Mouse (Mus musculus) heart, embryonic 13.5 days (tissue): ENCODE measurements around the gene Trp73. TPM values are rescaled to one million over a fixed set of nuclear protein-coding genes. Genes with fewer than 3 reads are reported as not detected.

Experiments
- ATAC-seq: fragments of 200-750 bp; cut with Nextera tagmentation; 2 replicates; pipeline ENCODE4 v1.8.0; 2017; ENCODE audit warnings: moderate TSS enrichment; ENCODE audit not compliant: insufficient number of reproducible peaks, low FRiP score, low TSS enrichment; ENCODE audit errors: extremely low read depth
- H3K27ac ChIP-seq: fragments of 300-500 bp; sonication (generic); replicated peaks from 2 replicates; pipeline ENCODE4 v1.5.1; 2015; ENCODE audit warnings: moderate library complexity, mild to moderate bottlenecking, inconsistent platforms
- H3K27me3 ChIP-seq: fragments of 300-500 bp; sonication (generic); replicated peaks from 2 replicates; pipeline ENCODE4 v1.6.1; 2015; ENCODE audit warnings: mild to moderate bottlenecking, inconsistent platforms
- H3K36me3 ChIP-seq: fragments of 300-500 bp; sonication (generic); 2 replicates; pipeline ENCODE4 v1.6.1; 2015; ENCODE audit warnings: mild to moderate bottlenecking, inconsistent platforms
- H3K4me1 ChIP-seq: fragments of 300-500 bp; sonication (generic); 2 replicates; pipeline ENCODE4 v1.6.1; 2015; ENCODE audit warnings: inconsistent platforms
- H3K4me2 ChIP-seq: fragments of 300-500 bp; sonication (generic); 2 replicates; pipeline ENCODE4 v1.6.1; 2015; ENCODE audit warnings: inconsistent platforms, mild to moderate bottlenecking, moderate library complexity
- H3K4me3 ChIP-seq: fragments of 300-500 bp; sonication (generic); 2 replicates; pipeline ENCODE4 v1.5.1; 2015; ENCODE audit warnings: moderate library complexity, mild to moderate bottlenecking, inconsistent platforms
- H3K9ac ChIP-seq: fragments of 300-500 bp; sonication (generic); 2 replicates; pipeline ENCODE4 v1.6.1; 2015; ENCODE audit warnings: inconsistent platforms, mild to moderate bottlenecking, moderate library complexity
- H3K9me3 ChIP-seq: fragments of 300-500 bp; sonication (generic); 2 replicates; pipeline ENCODE4 v1.6.1; 2016; ENCODE audit warnings: inconsistent platforms
- WGBS: fragments of 180-500 bp; shearing (Covaris S2); methylation state at CpG from one replicate; pipeline ENCODE4 v1.1.7; 2015; ENCODE audit warnings: mixed read lengths; 5-methylcytosine and 5-hydroxymethylcytosine counted together
- polyA plus RNA-seq: library from polyadenylated mRNA; unstranded; fragments of >200 nt; fragmentation: Nextera tagmentation; extraction: Ambion mirVana; gene quantifications from 2 replicates; pipeline ENCODE4 v1.2.1, GENCODE M21; 2015

Trp73 gene
- polyA plus RNA-seq, 1 experiment from 2014 or later = 0.07 TPM

GRCm38 (mm10) chr4:154099361-154099760 lies 40.6 kb downstream of the Trp73 start:
- H3K4me3 ChIP-seq = no peak overlapping the region
- no peak overlapping the region for H3K4me2 ChIP-seq
- no peak for ATAC-seq
- no peaks in the 10 kb centered on the region for H3K36me3 ChIP-seq
- H3K27ac ChIP-seq = no peak overlapping the region
- no peaks in the 10 kb centered on the region for H3K4me1 ChIP-seq
- peaks cover 100% of the 10 kb centered on the region for H3K27me3 ChIP-seq
- no peaks in the 10 kb centered on the region for H3K9me3 ChIP-seq
- WGBS = 33% methylated on average over 7 of the region's 7 CpGs
- H3K9ac ChIP-seq = no peak overlapping the region

GRCm38 (mm10) chr4:154096111-154096510 lies 43.9 kb downstream of the Trp73 start:
- Histone ChIP-seq H3K4me2 (no peak overlapping the region), H3K4me1 (no peaks in the 10 kb centered on the region), H3K27ac (no peak overlapping the region), H3K4me3 (no peak overlapping the region), H3K9me3 (no peaks in the 10 kb centered on the region), H3K36me3 (no peaks in the 10 kb centered on the region), H3K27me3 (peaks cover 99% of the 10 kb centered on the region), H3K9ac (no peak overlapping the region)
- no peak for ATAC-seq
- 26% methylated on average over 6 of the region's 6 CpGs for WGBS

GRCm38 (mm10) chr4:154093210-154093609 lies 46.8 kb downstream of the Trp73 start:
- no peak overlapping the region for H3K9ac ChIP-seq
- no peaks in the 10 kb centered on the region for H3K36me3 ChIP-seq
- H3K4me3 ChIP-seq = no peak overlapping the region
- no peaks in the 10 kb centered on the region for H3K4me1 ChIP-seq
- no peaks in the 10 kb centered on the region for H3K9me3 ChIP-seq
- H3K4me2 ChIP-seq = no peak overlapping the region
- no peak for ATAC-seq
- no peak overlapping the region for H3K27ac ChIP-seq
- 12% methylated on average over 9 of the region's 9 CpGs for WGBS
- H3K27me3 ChIP-seq = peaks cover 99% of the 10 kb centered on the region

GRCm38 (mm10) chr4:154091356-154091755 lies 48.7 kb downstream of the Trp73 start:
- Histone ChIP-seq H3K4me2 (no peak overlapping the region), H3K27me3 (peaks cover 99% of the 10 kb centered on the region), H3K9me3 (no peaks in the 10 kb centered on the region), H3K4me3 (no peak overlapping the region), H3K27ac (no peak overlapping the region), H3K9ac (no peak overlapping the region), H3K4me1 (no peaks in the 10 kb centered on the region), H3K36me3 (no peaks in the 10 kb centered on the region)
- WGBS = 69% methylated on average over 8 of the region's 8 CpGs
- ATAC-seq = no peak

DNA sequence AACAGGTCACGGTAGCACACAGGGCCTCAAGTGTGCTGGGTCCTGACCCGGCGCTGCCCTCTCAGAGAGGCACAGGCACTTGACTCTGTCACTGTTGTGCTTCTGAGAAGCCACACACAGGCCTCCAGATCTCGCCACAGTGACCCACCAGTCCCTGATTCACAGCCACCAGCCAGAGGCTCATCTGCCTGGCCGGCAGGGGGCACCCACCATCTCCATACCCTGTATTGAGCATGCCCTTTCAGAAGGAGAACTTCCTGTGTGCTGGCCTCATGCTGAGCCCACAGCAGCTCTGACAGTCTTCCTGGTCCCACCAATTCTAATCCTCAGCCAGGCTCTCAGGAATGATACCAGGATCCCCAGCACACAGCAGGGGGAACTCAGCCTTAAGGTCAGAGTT lies 50.8 kb downstream of the Trp73 start:
- Histone ChIP-seq H3K36me3 (no peaks in the 10 kb centered on the region), H3K4me1 (no peaks in the 10 kb centered on the region), H3K9ac (no peak overlapping the region), H3K27me3 (peaks cover 98% of the 10 kb centered on the region), H3K4me3 (no peak overlapping the region), H3K27ac (no peak overlapping the region), H3K9me3 (no peaks in the 10 kb centered on the region), H3K4me2 (no peak overlapping the region)
- WGBS = 37% methylated on average over 5 of the region's 5 CpGs
- ATAC-seq = no peak

- H3K36me3 ChIP-seq = no peaks in the 10 kb centered on the region
- H3K27me3 ChIP-seq = peaks cover 98% of the 10 kb centered on the region
- no peak overlapping the region for H3K27ac ChIP-seq
- no peak for ATAC-seq
- H3K4me3 ChIP-seq = no peak overlapping the region
- H3K9ac ChIP-seq = no peak overlapping the region
- H3K9me3 ChIP-seq = no peaks in the 10 kb centered on the region
- no peaks in the 10 kb centered on the region for H3K4me1 ChIP-seq
- H3K4me2 ChIP-seq = no peak overlapping the region
- 75% methylated on average over 8 of the region's 8 CpGs for WGBS
Measured at GRCm38 (mm10) chr4:154086436-154086835, 53.6 kb downstream of the Trp73 start.

GRCm38 (mm10) chr4:154085856-154086255 lies 54.2 kb downstream of the Trp73 start:
- Histone ChIP-seq H3K27me3 (peaks cover 98% of the 10 kb centered on the region), H3K36me3 (no peaks in the 10 kb centered on the region), H3K4me1 (no peaks in the 10 kb centered on the region), H3K4me2 (no peak overlapping the region), H3K4me3 (no peak overlapping the region), H3K9ac (no peak overlapping the region), H3K27ac (no peak overlapping the region), H3K9me3 (no peaks in the 10 kb centered on the region)
- WGBS = 57% methylated on average over 3 of the region's 3 CpGs
- ATAC-seq = no peak

- H3K4me2 ChIP-seq = no peak overlapping the region
- H3K9ac ChIP-seq = no peak overlapping the region
- H3K4me1 ChIP-seq = no peaks in the 10 kb centered on the region
- H3K27ac ChIP-seq = no peak overlapping the region
- no peaks in the 10 kb centered on the region for H3K9me3 ChIP-seq
- 0% methylated on average over 1 of the region's 1 CpGs for WGBS
- H3K36me3 ChIP-seq = no peaks in the 10 kb centered on the region
- no peak for ATAC-seq
- no peak overlapping the region for H3K4me3 ChIP-seq
- peaks cover 98% of the 10 kb centered on the region for H3K27me3 ChIP-seq
Measured at GRCm38 (mm10) chr4:154081974-154082373, 58.0 kb downstream of the Trp73 start.

GRCm38 (mm10) chr4:154081021-154081420 lies 59.0 kb downstream of the Trp73 start:
- no peak overlapping the region for H3K9ac ChIP-seq
- H3K4me3 ChIP-seq = no peak overlapping the region
- H3K9me3 ChIP-seq = no peaks in the 10 kb centered on the region
- H3K36me3 ChIP-seq = no peaks in the 10 kb centered on the region
- peaks cover 94% of the 10 kb centered on the region for H3K27me3 ChIP-seq
- H3K4me2 ChIP-seq = no peak overlapping the region; the same call in 1 of the 2 replicates
- H3K27ac ChIP-seq = no peak overlapping the region
- 6% methylated on average over 13 of the region's 13 CpGs for WGBS
- no peak for ATAC-seq
- no peaks in the 10 kb centered on the region for H3K4me1 ChIP-seq

GRCm38 (mm10) chr4:154080211-154080610 lies 59.8 kb downstream of the Trp73 start:
- H3K27me3 ChIP-seq = peaks cover 89% of the 10 kb centered on the region
- H3K4me1 ChIP-seq = no peaks in the 10 kb centered on the region
- no peaks in the 10 kb centered on the region for H3K36me3 ChIP-seq
- H3K4me3 ChIP-seq = no peak overlapping the region
- no peak overlapping the region for H3K9ac ChIP-seq
- no peak overlapping the region for H3K4me2 ChIP-seq
- 50% methylated on average over 4 of the region's 4 CpGs for WGBS
- no peaks in the 10 kb centered on the region for H3K9me3 ChIP-seq
- no peak for ATAC-seq
- H3K27ac ChIP-seq = no peak overlapping the region

- Histone ChIP-seq H3K9ac (no peak overlapping the region), H3K4me3 (no peak overlapping the region), H3K27me3 (peaks cover 76% of the 10 kb centered on the region), H3K9me3 (no peaks in the 10 kb centered on the region), H3K27ac (no peak overlapping the region), H3K36me3 (no peaks in the 10 kb centered on the region), H3K4me2 (no peak overlapping the region), H3K4me1 (no peaks in the 10 kb centered on the region)
- WGBS = 20% methylated on average over 10 of the region's 16 CpGs
- ATAC-seq = no peak
Measured at GRCm38 (mm10) chr4:154071941-154072340, 68.1 kb downstream of the Trp73 start.

DNA sequence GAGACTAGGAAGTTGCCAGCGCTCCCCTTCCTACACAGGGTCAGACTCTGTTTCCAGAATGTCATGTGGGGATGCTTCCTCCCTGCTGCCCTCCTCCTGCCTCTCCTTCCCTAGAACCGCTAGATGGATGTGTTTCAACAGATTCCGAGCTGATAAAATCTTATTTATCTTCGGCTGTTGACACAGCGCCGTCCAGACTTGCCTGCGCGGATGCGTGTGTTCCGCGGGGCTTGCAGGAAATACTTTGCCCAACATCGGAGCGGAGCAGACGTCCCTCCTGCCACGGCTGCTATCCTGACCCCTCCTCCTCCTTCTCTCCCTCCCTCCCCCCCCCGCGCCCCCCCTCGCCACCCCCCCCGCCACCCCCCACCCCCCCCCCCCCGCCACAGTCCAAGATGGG lies 68.5 kb downstream of the Trp73 start:
- H3K27me3 ChIP-seq = peaks cover 75% of the 10 kb centered on the region

More for the DNA sequence above, 68.5 kb downstream of the Trp73 start:
- 2% methylated on average over 15 of the region's 20 CpGs for WGBS
- Histone ChIP-seq H3K9me3 (no peaks in the 10 kb centered on the region), H3K4me1 (no peaks in the 10 kb centered on the region), H3K27ac (no peak overlapping the region), H3K9ac (no peak overlapping the region), H3K36me3 (no peaks in the 10 kb centered on the region), H3K4me3 (no peak overlapping the region), H3K4me2 (no peak overlapping the region)
- ATAC-seq = no peak
